Mouse (Mus musculus) liver, adult 2 months (tissue): ENCODE measurements around the gene Tcea2.

Experiments
- CTCF ChIP-seq: fragments of 200-500 bp; IDR thresholded peaks from 2 replicates; pipeline ENCODE4 v1.5.1; 2011; ENCODE audit warnings: low read depth, low read length, control low read depth
- POLR2A ChIP-seq: fragments of 200-500 bp; IDR thresholded peaks from 2 replicates; pipeline ENCODE4 v1.6.1; 2011; ENCODE audit warnings: low read length, control low read depth; ENCODE audit not compliant: insufficient read depth; ENCODE audit errors: extremely low read depth

GRCm38 (mm10) chr2:181648926-181649325 lies 31.2 kb upstream of the Tcea2 start:
- TF ChIP-seq CTCF, result no peak
- TF ChIP-seq POLR2A, result no peak
